Mouse (Mus musculus): ENCODE measurements at regions not wholly inside any gene's neighbourhood (a gene's known extent, or its start where the extent isn't known, plus 50 kb on each side); places are given as distances from the start of the nearest gene placed in this dataset.

- ATAC-seq (ENCODE audit: low FRiP score) (no peak), DNase-seq (ENCODE audit: low spot score) (no peak)
- H3K4me3 ChIP-seq (ENCODE audit: low read depth, low read length), result no peak overlapping the region
- TF ChIP-seq CTCF (IDR thresholded peaks at IDR 0.05), result no peak
- H3K4me2 ChIP-seq (ENCODE audit: low read depth, low read length, poor library complexity, severe bottlenecking), result no peak overlapping the region
- no peak overlapping the region for H3K27ac ChIP-seq (ENCODE audit: low read depth, low read length)
- H3K27me3 ChIP-seq (ENCODE audit: insufficient read depth, low read length), result no peaks in the 10 kb centered on the region
- WGBS, result 89% methylated on average over 1 of the region's 1 CpGs
- no peak overlapping the region for H3K9ac ChIP-seq (replicated peaks; ENCODE audit: low read length, poor library complexity, severe bottlenecking)
- no peaks in the 10 kb centered on the region for H3K9me3 ChIP-seq (ENCODE audit: low read length)
- H3K4me1 ChIP-seq (ENCODE audit: insufficient read depth, low read length), result no peaks in the 10 kb centered on the region
- no peaks in the 10 kb centered on the region for H3K36me3 ChIP-seq (ENCODE audit: insufficient read depth, low read length)
Measured at GRCm38 (mm10) chr15:50402551-50402950, 3482.2 kb upstream of the Gm7489 start.

GRCm38 (mm10) chr15:50403883-50404282, 3480.8 kb upstream of the Gm7489 start:
- H3K27me3 ChIP-seq (ENCODE audit: insufficient read depth, low read length), result no peaks in the 10 kb centered on the region
- no peaks in the 10 kb centered on the region for H3K9me3 ChIP-seq (ENCODE audit: low read length)
- WGBS, result 95% methylated on average over 2 of the region's 2 CpGs
- H3K4me1 ChIP-seq (ENCODE audit: insufficient read depth, low read length), result no peaks in the 10 kb centered on the region
- H3K4me3 ChIP-seq (ENCODE audit: low read depth, low read length), result no peak overlapping the region
- H3K9ac ChIP-seq (replicated peaks; ENCODE audit: low read length, poor library complexity, severe bottlenecking), result no peak overlapping the region
- ATAC-seq (ENCODE audit: low FRiP score), result no peak
- no peak overlapping the region for H3K27ac ChIP-seq (ENCODE audit: low read depth, low read length)
- no peak overlapping the region for H3K4me2 ChIP-seq (ENCODE audit: low read depth, low read length, poor library complexity, severe bottlenecking)
- H3K36me3 ChIP-seq (ENCODE audit: insufficient read depth, low read length), result no peaks in the 10 kb centered on the region
- no peak for TF ChIP-seq CTCF (IDR thresholded peaks at IDR 0.05)
- no peak for DNase-seq (ENCODE audit: low spot score)

GRCm38 (mm10) chr15:50408985-50409384, 3475.7 kb upstream of the Gm7489 start:
- Histone ChIP-seq H3K9ac (replicated peaks; ENCODE audit: low read length, poor library complexity, severe bottlenecking) (no peak overlapping the region), H3K9me3 (ENCODE audit: low read length) (0 out of 2 replicates have a peak, but pooled peaks cover 7% of the 10 kb centered on the region), H3K4me2 (ENCODE audit: low read depth, low read length, poor library complexity, severe bottlenecking) (no peak overlapping the region), H3K27me3 (ENCODE audit: insufficient read depth, low read length) (no peaks in the 10 kb centered on the region), H3K4me1 (ENCODE audit: insufficient read depth, low read length) (no peaks in the 10 kb centered on the region), H3K36me3 (ENCODE audit: insufficient read depth, low read length) (no peaks in the 10 kb centered on the region), H3K27ac (ENCODE audit: low read depth, low read length) (no peak overlapping the region), H3K4me3 (ENCODE audit: low read depth, low read length) (no peak overlapping the region)
- TF ChIP-seq CTCF (IDR thresholded peaks at IDR 0.05), result no peak
- DNase-seq (ENCODE audit: low spot score) (no peak), ATAC-seq (ENCODE audit: low FRiP score) (no peak)
- WGBS, result 60% methylated on average over 2 of the region's 2 CpGs

- Histone ChIP-seq H3K4me1 (ENCODE audit: insufficient read depth, low read length) (no peaks in the 10 kb centered on the region), H3K36me3 (ENCODE audit: insufficient read depth, low read length) (no peaks in the 10 kb centered on the region), H3K27ac (ENCODE audit: low read depth, low read length) (no peak overlapping the region), H3K4me3 (ENCODE audit: low read depth, low read length) (no peak overlapping the region), H3K4me2 (ENCODE audit: low read depth, low read length, poor library complexity, severe bottlenecking) (no peak overlapping the region), H3K9me3 (ENCODE audit: low read length) (no peaks in the 10 kb centered on the region), H3K27me3 (ENCODE audit: insufficient read depth, low read length) (no peaks in the 10 kb centered on the region), H3K9ac (replicated peaks; ENCODE audit: low read length, poor library complexity, severe bottlenecking) (no peak overlapping the region)
- no peak for TF ChIP-seq CTCF (IDR thresholded peaks at IDR 0.05)
- ATAC-seq (ENCODE audit: low FRiP score) (no peak), DNase-seq (ENCODE audit: low spot score) (no peak)
- WGBS, result 98% methylated on average over 1 of the region's 1 CpGs
Measured at GRCm38 (mm10) chr15:50417641-50418040, 3467.1 kb upstream of the Gm7489 start.

- H3K27me3 ChIP-seq (ENCODE audit: insufficient read depth, low read length), result no peaks in the 10 kb centered on the region
- TF ChIP-seq CTCF (IDR thresholded peaks at IDR 0.05), result no peak
- ATAC-seq (ENCODE audit: low FRiP score) (no peak), DNase-seq (ENCODE audit: low spot score) (no peak)
- H3K4me1 ChIP-seq (ENCODE audit: insufficient read depth, low read length), result no peaks in the 10 kb centered on the region
- no peaks in the 10 kb centered on the region for H3K36me3 ChIP-seq (ENCODE audit: insufficient read depth, low read length)
- 75% methylated on average over 5 of the region's 5 CpGs for WGBS
- no peak overlapping the region for H3K4me3 ChIP-seq (ENCODE audit: low read depth, low read length)
- no peak overlapping the region for H3K9ac ChIP-seq (replicated peaks; ENCODE audit: low read length, poor library complexity, severe bottlenecking)
- H3K4me2 ChIP-seq (ENCODE audit: low read depth, low read length, poor library complexity, severe bottlenecking), result no peak overlapping the region
- H3K27ac ChIP-seq (ENCODE audit: low read depth, low read length), result no peak overlapping the region
- no peaks in the 10 kb centered on the region for H3K9me3 ChIP-seq (ENCODE audit: low read length)
Measured at GRCm38 (mm10) chr15:50423082-50423665, 3461.5 kb upstream of the Gm7489 start.

GRCm38 (mm10) chr15:50449604-50450003, 3435.1 kb upstream of the Gm7489 start:
- Histone ChIP-seq H3K27ac (ENCODE audit: low read depth, low read length) (no peak overlapping the region), H3K9me3 (ENCODE audit: low read length) (no peaks in the 10 kb centered on the region), H3K27me3 (ENCODE audit: insufficient read depth, low read length) (no peaks in the 10 kb centered on the region), H3K4me2 (ENCODE audit: low read depth, low read length, poor library complexity, severe bottlenecking) (no peak overlapping the region), H3K36me3 (ENCODE audit: insufficient read depth, low read length) (no peaks in the 10 kb centered on the region), H3K9ac (replicated peaks; ENCODE audit: low read length, poor library complexity, severe bottlenecking) (no peak overlapping the region), H3K4me1 (ENCODE audit: insufficient read depth, low read length) (no peaks in the 10 kb centered on the region), H3K4me3 (ENCODE audit: low read depth, low read length) (no peak overlapping the region)
- DNase-seq (ENCODE audit: low spot score), result no peak
- 39% methylated on average over 2 of the region's 2 CpGs for WGBS
- no peak for ATAC-seq (ENCODE audit: low FRiP score)
- no peak for TF ChIP-seq CTCF (IDR thresholded peaks at IDR 0.05)

Measured in midbrain, postnatal 0 days (tissue).